Mouse (Mus musculus) midbrain, postnatal 0 days (tissue): Measurements from ENCODE around the gene Pbx4. TPM values are rescaled to one million over a fixed set of nuclear protein-coding genes. Genes with fewer than 3 reads are reported as not detected.

Experiments
- ATAC-seq: fragments of 200-750 bp; cut with Nextera tagmentation; 2 replicates; pipeline ENCODE4 v1.8.0; 2017; ENCODE audit warnings: moderate number of reproducible peaks, mild to moderate bottlenecking, moderate TSS enrichment, moderate library complexity; ENCODE audit not compliant: low FRiP score
- DNase-seq: peaks from one replicate; pipeline ENCODE4 v3.0.0-alpha.2; 2015; ENCODE audit warnings: low spot score
- H3K27ac ChIP-seq: fragments of 300-500 bp; sonication (generic); 2 replicates; pipeline ENCODE4 v1.5.1; 2014; ENCODE audit warnings: low read depth, mild to moderate bottlenecking, low read length, mixed read lengths
- H3K27me3 ChIP-seq: fragments of 300-500 bp; sonication (generic); 2 replicates; pipeline ENCODE4 v1.6.1; 2014; ENCODE audit warnings: low read length, control low read depth, mixed read lengths; ENCODE audit not compliant: insufficient read depth
- H3K36me3 ChIP-seq: fragments of 300-500 bp; sonication (generic); 2 replicates; pipeline ENCODE4 v1.6.1; 2014; ENCODE audit warnings: low read length, control low read depth, mixed read lengths; ENCODE audit not compliant: insufficient read depth
- H3K4me1 ChIP-seq: fragments of 300-500 bp; sonication (generic); 2 replicates; pipeline ENCODE4 v1.6.1; 2014; ENCODE audit warnings: mild to moderate bottlenecking, control low read depth, antibody characterized with exemption, low read length, mixed read lengths; ENCODE audit not compliant: insufficient read depth
- H3K4me2 ChIP-seq: fragments of 300-500 bp; sonication (generic); 2 replicates; pipeline ENCODE4 v1.6.1; 2014; ENCODE audit warnings: low read depth, mild to moderate bottlenecking, low read length, mixed read lengths; ENCODE audit not compliant: poor library complexity, severe bottlenecking
- H3K4me3 ChIP-seq: fragments of 300-500 bp; sonication (generic); 2 replicates; pipeline ENCODE4 v1.5.1; 2014; ENCODE audit warnings: low read depth, mild to moderate bottlenecking, low read length, moderate library complexity
- H3K9ac ChIP-seq: fragments of 300-500 bp; sonication (generic); replicated peaks from 2 replicates; pipeline ENCODE4 v1.6.1; 2014; ENCODE audit warnings: mild to moderate bottlenecking, low read length, moderate library complexity, mixed read lengths; ENCODE audit not compliant: poor library complexity, severe bottlenecking
- H3K9me3 ChIP-seq: fragments of 300-500 bp; sonication (generic); 2 replicates; pipeline ENCODE4 v1.6.1; 2016; ENCODE audit warnings: low read length, control low read depth
- CTCF ChIP-seq: IDR thresholded peaks from 2 replicates; pipeline ENCODE4 v1.5.1; 2016; ENCODE audit warnings: antibody characterized with exemption, mild to moderate bottlenecking
- WGBS: fragments of 180-500 bp; shearing (Covaris S2); extraction: QIAGEN DNeasy Blood & Tissue Kit; methylation state at CpG from one replicate; pipeline ENCODE4 v1.1.7; 2014; 5-methylcytosine and 5-hydroxymethylcytosine counted together
- polyA plus RNA-seq: library from polyadenylated mRNA; unstranded; fragments of >200 nt; fragmentation: Nextera tagmentation; extraction: Ambion mirVana; gene quantifications from 2 replicates; pipeline ENCODE4 v1.2.1, GENCODE M21; 2015
- total RNA-seq: library from RNA; depleted of rRNA; stranded (reverse); fragments of >200 nt; gene quantifications from 2 replicates; pipeline ENCODE4 v1.2.3, GENCODE M21; 2014; rRNA removed

The Pbx4 gene
- 35.7 and 43.9 TPM in 2 replicates for total RNA-seq
- 91.0 and 98.8 TPM in 2 replicates for polyA plus RNA-seq

DNA sequence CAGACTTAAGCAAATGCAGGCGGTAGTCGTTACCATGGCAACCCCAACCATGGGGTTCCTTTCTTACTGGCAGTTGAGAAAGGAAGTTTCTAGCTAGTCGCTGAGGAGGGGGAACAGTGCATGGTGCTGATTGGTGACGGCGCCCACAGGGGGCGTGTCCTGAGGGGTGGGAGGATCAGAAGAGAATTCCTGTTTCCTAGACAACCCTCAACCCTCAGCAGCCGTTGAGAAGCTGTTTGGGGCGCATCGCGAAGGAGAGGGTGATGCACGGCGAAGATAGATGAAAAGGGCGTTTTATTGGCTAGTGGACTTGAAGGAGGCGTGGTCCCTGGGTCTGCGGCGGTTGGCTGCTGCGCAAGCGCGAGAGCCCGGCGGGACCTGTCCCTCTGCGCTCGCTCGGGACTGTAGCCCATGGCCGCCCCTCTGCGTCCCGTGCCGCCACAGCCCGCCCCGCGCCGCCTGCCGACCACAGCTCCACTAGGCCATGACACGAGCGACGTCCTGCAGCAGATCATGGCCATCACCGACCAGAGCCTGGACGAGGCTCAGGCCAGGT is at the start of gene Pbx4:
Gene Pbx4, plus strand, starts transcription at position 194 of the 556 bp plus-strand sequence.
- Histone ChIP-seq H3K9me3 (no peaks in the 10 kb centered on the region), H3K4me3 (peak within 1 kb of the TSS; percentile 73), H3K4me2 (peak within 1 kb of the TSS; percentile 84), H3K36me3 (peaks cover 11% of the 10 kb centered on the region; the same call in 1 of the 2 replicates), H3K4me1 (no peaks in the 10 kb centered on the region), H3K27ac (peak within 1 kb of the TSS; percentile 80), H3K9ac (peak within 1 kb of the TSS; percentile 79), H3K27me3 (no peaks in the 10 kb centered on the region)
- WGBS = under 1% methylated on average over 38 of the region's 38 CpGs
- TF ChIP-seq CTCF = peak; percentile 39
- ATAC-seq = peak; percentile 97
- peak; percentile 99 for DNase-seq

DNA sequence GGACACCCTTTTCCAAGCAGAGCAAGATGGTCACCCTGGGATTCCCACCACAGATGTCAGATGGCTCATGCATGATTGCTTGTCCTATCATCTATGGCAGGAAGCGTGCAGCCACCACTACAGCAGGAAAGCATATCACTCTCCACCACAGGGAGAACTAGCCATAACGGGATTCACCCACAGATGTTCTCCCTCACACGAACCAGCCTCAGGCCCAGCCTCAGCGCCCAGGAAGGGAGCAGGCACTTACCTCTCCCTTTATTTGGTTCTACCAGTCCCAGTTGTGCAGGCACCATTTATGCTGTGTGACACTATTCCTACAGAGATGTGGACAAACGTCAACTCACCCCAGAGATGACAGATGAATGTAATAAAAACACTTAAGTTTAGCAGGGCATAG is 43.2 kb upstream of the Pbx4 start:
- ATAC-seq (no peak), DNase-seq (no peak)
- 87% methylated on average over 5 of the region's 5 CpGs for WGBS
- H3K36me3 ChIP-seq = 0 out of 2 replicates have a peak, but pooled peaks cover 7% of the 10 kb centered on the region
- TF ChIP-seq CTCF = no peak
- H3K4me1 ChIP-seq = peaks cover 4% of the 10 kb centered on the region; the same call in 1 of the 2 replicates
- no peak overlapping the region for H3K9ac ChIP-seq
- no peaks in the 10 kb centered on the region for H3K9me3 ChIP-seq
- no peak overlapping the region for H3K27ac ChIP-seq
- H3K27me3 ChIP-seq = no peaks in the 10 kb centered on the region
- no peak overlapping the region for H3K4me2 ChIP-seq
- H3K4me3 ChIP-seq = no peak overlapping the region

GRCm38 (mm10) chr8:69789731-69790130 is 42.6 kb upstream of the Pbx4 start:
- DNase-seq (no peak), ATAC-seq (no peak)
- H3K4me3 ChIP-seq = no peak overlapping the region
- 71% methylated on average over 5 of the region's 5 CpGs for WGBS
- TF ChIP-seq CTCF = no peak
- H3K9ac ChIP-seq = no peak overlapping the region
- no peaks in the 10 kb centered on the region for H3K9me3 ChIP-seq
- no peaks in the 10 kb centered on the region for H3K27me3 ChIP-seq
- H3K27ac ChIP-seq = no peak overlapping the region
- H3K4me2 ChIP-seq = no peak overlapping the region; the same call in 1 of the 2 replicates
- H3K36me3 ChIP-seq = 0 out of 2 replicates have a peak, but pooled peaks cover 11% of the 10 kb centered on the region
- peaks cover 4% of the 10 kb centered on the region; the same call in 1 of the 2 replicates for H3K4me1 ChIP-seq

- H3K4me1 ChIP-seq = peaks cover 4% of the 10 kb centered on the region; the same call in 1 of the 2 replicates
- 26% methylated on average over 11 of the region's 11 CpGs for WGBS
- DNase-seq (no peak), ATAC-seq (peak; percentile 8; the same call in 1 of the 2 replicates)
- TF ChIP-seq CTCF = no peak
- H3K4me3 ChIP-seq = peak overlapping the region; percentile 100
- H3K27me3 ChIP-seq = no peaks in the 10 kb centered on the region
- H3K9ac ChIP-seq = peak overlapping the region; percentile 94
- H3K4me2 ChIP-seq = peak overlapping the region; percentile 92
- H3K27ac ChIP-seq = peak overlapping the region; percentile 77; the same call in 1 of the 2 replicates
- H3K36me3 ChIP-seq = 0 out of 2 replicates have a peak, but pooled peaks cover 13% of the 10 kb centered on the region
- H3K9me3 ChIP-seq = no peaks in the 10 kb centered on the region
These were observed 41.9 kb upstream of the Pbx4 start for GRCm38 (mm10) chr8:69790364-69790763.

DNA sequence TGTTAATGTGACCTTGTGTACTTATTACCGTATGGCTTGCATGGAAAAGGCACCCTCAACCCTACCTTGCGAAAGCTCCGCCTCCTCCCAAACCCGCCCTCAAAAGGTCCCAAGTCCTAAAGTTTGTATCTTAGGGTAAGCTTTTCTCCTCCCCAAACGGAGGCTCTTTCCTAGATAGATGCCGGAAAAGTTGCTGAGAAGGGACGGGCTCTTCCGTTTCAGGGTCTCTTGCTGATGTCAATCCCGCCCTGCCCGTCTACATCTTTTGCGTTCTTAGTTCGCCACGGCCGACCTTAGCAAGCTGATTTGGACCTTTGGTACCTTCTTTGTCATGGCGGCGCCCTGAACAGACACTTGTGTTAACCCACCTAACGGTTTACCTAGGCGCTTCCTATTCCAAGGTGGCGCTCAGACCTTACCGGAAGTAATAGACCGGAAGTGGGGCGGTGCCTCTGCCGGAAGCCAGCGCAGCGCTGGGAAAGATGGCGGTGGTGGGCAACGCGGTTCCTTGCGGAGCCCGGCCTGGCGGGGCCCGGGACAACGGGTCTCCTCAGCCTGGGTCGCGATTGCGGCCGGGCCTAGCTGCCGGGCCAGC is 41.4 kb upstream of the Pbx4 start, which contains the start of the genes Atp13a1 and Zfp866:
Gene Atp13a1, plus strand, starts transcription at position 391 of the 595 bp plus-strand sequence.
Gene Zfp866, minus strand, starts transcription at position 406 of the 595 bp plus-strand sequence.
- Histone ChIP-seq H3K4me3 (peak within 1 kb of the TSS; percentile 100), H3K9me3 (no peaks in the 10 kb centered on the region), H3K4me1 (peaks cover 4% of the 10 kb centered on the region; the same call in 1 of the 2 replicates), H3K4me2 (peak within 1 kb of the TSS; percentile 92), H3K9ac (peak within 1 kb of the TSS; percentile 94), H3K27me3 (no peaks in the 10 kb centered on the region), H3K36me3 (peaks cover 18% of the 10 kb centered on the region; the same call in 1 of the 2 replicates), H3K27ac (peak within 1 kb of the TSS; percentile 77)
- WGBS = under 1% methylated on average over 38 of the region's 38 CpGs
- TF ChIP-seq CTCF = peak; percentile 20; the same call in 1 of the 2 replicates
- ATAC-seq = peak; percentile 95
- peak; percentile 94 for DNase-seq
